Mouse (Mus musculus) hindbrain, embryonic 11.5 days (tissue): ENCODE data around the gene Zfp949. TPM values are rescaled to one million over a fixed set of nuclear protein-coding genes. Genes with fewer than 3 reads are reported as not detected.

Source experiments
- ATAC-seq: fragments of 200-750 bp; cut with Nextera tagmentation; 2 replicates; pipeline ENCODE4 v1.8.0; 2017; ENCODE audit warnings: mild to moderate bottlenecking, moderate TSS enrichment, moderate library complexity; ENCODE audit not compliant: low FRiP score
- DNase-seq: peaks from one replicate; pipeline ENCODE4 v3.0.0-alpha.2; 2015; ENCODE audit warnings: low spot score
- H3K27ac ChIP-seq: fragments of 300-500 bp; sonication (generic); 2 replicates; pipeline ENCODE4 v1.5.1; 2014; ENCODE audit warnings: mild to moderate bottlenecking, low read depth, low read length
- H3K27me3 ChIP-seq: fragments of 300-500 bp; sonication (generic); 2 replicates; pipeline ENCODE4 v1.6.1; 2014; ENCODE audit warnings: mild to moderate bottlenecking, low read length, moderate library complexity, mixed read lengths; ENCODE audit not compliant: control insufficient read depth, insufficient read depth
- H3K36me3 ChIP-seq: fragments of 300-500 bp; sonication (generic); 2 replicates; pipeline ENCODE4 v1.6.1; 2014; ENCODE audit warnings: mild to moderate bottlenecking, low read length, moderate library complexity, mixed read lengths; ENCODE audit not compliant: control insufficient read depth, insufficient read depth
- H3K4me1 ChIP-seq: fragments of 300-500 bp; sonication (generic); replicated peaks from 2 replicates; pipeline ENCODE4 v1.6.1; 2014; ENCODE audit warnings: low read length, mixed read lengths; ENCODE audit not compliant: control insufficient read depth, insufficient read depth
- H3K4me2 ChIP-seq: fragments of 300-500 bp; sonication (generic); replicated peaks from 2 replicates; pipeline ENCODE4 v1.6.1; 2014; ENCODE audit warnings: mild to moderate bottlenecking, low read depth, low read length
- H3K4me3 ChIP-seq: fragments of 300-500 bp; sonication (generic); 2 replicates; pipeline ENCODE4 v1.5.1; 2014; ENCODE audit warnings: low read depth, low read length
- H3K9ac ChIP-seq: fragments of 300-500 bp; sonication (generic); 2 replicates; pipeline ENCODE4 v1.6.1; 2014; ENCODE audit warnings: low read depth, low read length
- H3K9me3 ChIP-seq: fragments of 300-500 bp; sonication (generic); 2 replicates; pipeline ENCODE4 v1.6.1; 2016; ENCODE audit warnings: low read length; ENCODE audit not compliant: control insufficient read depth
- WGBS: fragments of 180-500 bp; shearing (Covaris S2); extraction: QIAGEN DNeasy Blood & Tissue Kit; methylation state at CpG from one replicate; pipeline ENCODE4 v1.1.7; 2014; 5-methylcytosine and 5-hydroxymethylcytosine counted together
- polyA plus RNA-seq: library from polyadenylated mRNA; unstranded; fragments of >200 nt; fragmentation: Nextera tagmentation; extraction: Ambion mirVana; gene quantifications from 2 replicates; pipeline ENCODE4 v1.2.1, GENCODE M21; 2014

Gene Zfp949
- polyA plus RNA-seq, 1 experiment from 2014 or later = 9.1 TPM

DNA sequence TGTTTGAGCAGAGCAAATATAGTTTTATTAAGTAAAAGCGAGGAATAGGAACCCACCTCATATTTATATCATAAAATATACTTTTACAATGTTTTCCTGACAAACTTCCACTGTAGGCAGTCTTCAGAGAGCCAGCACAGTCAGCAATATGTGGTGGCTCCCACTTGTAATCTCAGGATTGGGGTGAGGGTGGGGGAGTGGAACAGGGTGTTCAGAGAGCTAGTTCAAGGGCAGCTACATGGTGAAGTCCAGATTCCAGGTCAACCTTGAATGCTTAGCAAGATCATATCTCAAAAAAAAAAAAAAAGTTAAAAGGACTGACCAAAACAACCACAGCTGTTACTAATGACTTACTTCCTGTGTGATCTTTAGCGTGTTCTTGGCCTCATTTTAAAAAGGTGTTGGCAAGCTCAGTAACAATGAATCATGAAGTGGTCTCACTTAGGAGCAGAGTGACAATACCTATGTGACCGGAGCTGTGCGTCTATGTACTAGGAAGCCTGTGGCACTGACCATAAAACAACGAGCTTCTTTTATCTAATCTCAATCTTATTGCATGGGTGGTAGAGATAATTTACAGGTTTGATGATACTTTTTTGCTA is 17.7 kb upstream of the Zfp949 start:
- Histone ChIP-seq H3K4me1 (no peaks in the 10 kb centered on the region), H3K36me3 (no peaks in the 10 kb centered on the region), H3K27ac (no peak overlapping the region), H3K27me3 (no peaks in the 10 kb centered on the region), H3K9ac (no peak overlapping the region), H3K9me3 (no peaks in the 10 kb centered on the region), H3K4me3 (no peak overlapping the region), H3K4me2 (no peak overlapping the region)
- ATAC-seq (no peak), DNase-seq (no peak)
- WGBS = 89% methylated on average over 5 of the region's 5 CpGs

DNA sequence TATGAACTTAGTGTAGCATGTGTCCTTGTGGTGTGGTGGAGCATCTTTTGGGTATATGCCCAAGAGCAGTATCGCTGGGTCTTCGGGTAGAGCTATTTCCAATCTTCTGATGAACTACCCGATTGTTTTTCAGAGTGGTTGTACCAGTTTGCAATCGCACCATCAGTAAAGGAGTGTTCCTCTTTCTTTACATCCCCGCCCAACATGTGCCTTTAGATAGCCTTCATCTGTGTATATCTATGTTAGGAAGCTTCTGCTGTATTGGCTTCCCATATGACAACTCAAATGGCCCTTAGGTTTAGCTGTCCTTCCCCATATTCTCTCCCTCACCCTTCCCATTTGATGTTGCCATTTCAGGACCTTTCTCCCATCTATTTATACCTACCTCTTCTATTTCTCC is 13.7 kb upstream of the Zfp949 start:
- no peak for ATAC-seq
- Histone ChIP-seq H3K36me3 (no peaks in the 10 kb centered on the region), H3K4me3 (no peak overlapping the region), H3K4me1 (no peaks in the 10 kb centered on the region), H3K27ac (no peak overlapping the region), H3K9ac (no peak overlapping the region), H3K27me3 (no peaks in the 10 kb centered on the region), H3K4me2 (no peak overlapping the region), H3K9me3 (no peaks in the 10 kb centered on the region)
- no peak for DNase-seq
- WGBS = 91% methylated on average over 5 of the region's 5 CpGs

DNA sequence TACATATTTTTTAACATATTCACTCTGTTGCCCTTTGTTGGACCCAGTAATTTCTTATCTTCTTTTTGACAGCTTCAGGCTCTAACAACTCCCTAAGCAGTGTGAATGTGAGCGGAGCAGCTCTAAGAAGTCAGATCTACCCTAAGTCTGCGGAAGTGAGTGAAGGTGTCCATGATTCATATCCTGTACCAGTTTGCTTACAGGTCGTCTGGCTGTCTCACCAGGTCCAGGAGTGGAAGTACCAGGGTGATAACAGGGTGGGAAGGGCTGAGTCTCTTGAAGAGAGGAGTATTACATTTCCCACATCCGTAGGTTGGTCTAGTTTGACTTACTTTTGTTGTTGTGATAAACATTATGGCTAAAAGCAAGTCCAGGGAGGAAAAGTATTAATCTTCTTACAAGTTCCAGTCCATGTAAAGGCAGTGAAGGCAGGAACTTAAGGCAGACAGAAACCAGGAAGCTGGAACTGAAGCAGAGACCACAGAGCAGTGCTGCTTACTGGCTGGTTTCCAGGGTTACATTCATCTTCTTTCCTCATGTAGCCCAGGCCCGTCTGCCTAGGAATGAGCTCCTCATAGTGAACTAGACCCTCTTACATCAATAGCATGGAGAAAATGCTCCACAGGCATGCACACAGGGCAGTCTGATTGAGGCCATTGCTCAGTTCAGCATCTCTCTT is 8.1 kb upstream of the Zfp949 start:
- no peak overlapping the region for H3K27ac ChIP-seq
- DNase-seq (no peak), ATAC-seq (no peak)
- no peaks in the 10 kb centered on the region for H3K4me1 ChIP-seq
- H3K9ac ChIP-seq = no peak overlapping the region
- no peaks in the 10 kb centered on the region for H3K9me3 ChIP-seq
- 76% methylated on average over 5 of the region's 5 CpGs for WGBS
- no peaks in the 10 kb centered on the region for H3K36me3 ChIP-seq
- H3K27me3 ChIP-seq = no peaks in the 10 kb centered on the region
- no peak overlapping the region for H3K4me3 ChIP-seq
- no peak overlapping the region for H3K4me2 ChIP-seq

DNA sequence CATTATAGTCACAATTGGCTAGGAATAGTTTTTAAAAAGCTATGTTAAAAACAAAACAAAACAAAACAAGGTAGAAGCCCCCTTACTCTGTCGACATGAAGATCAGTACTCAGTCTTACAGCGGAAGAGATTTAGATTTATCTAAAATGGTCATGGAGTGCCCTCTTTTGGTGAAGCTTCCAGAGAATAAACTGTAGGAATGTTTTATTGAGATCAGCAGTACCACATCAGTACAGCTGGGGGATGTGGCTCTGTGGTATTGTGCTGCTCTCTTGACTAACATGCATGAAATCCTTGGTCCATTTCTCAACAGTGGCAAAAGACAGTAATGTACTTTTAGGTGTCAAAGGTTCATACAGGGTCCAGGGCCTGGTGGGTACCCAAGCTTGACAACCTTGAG is 5.0 kb upstream of the Zfp949 start:
- H3K27me3 ChIP-seq = no peaks in the 10 kb centered on the region
- ATAC-seq (no peak), DNase-seq (no peak)
- H3K36me3 ChIP-seq = no peaks in the 10 kb centered on the region
- no peaks in the 10 kb centered on the region for H3K4me1 ChIP-seq
- H3K4me2 ChIP-seq = no peak overlapping the region
- no peak overlapping the region for H3K4me3 ChIP-seq
- WGBS = 44% methylated on average over 2 of the region's 2 CpGs
- H3K9ac ChIP-seq = no peak overlapping the region
- H3K9me3 ChIP-seq = no peaks in the 10 kb centered on the region
- H3K27ac ChIP-seq = no peak overlapping the region

DNA sequence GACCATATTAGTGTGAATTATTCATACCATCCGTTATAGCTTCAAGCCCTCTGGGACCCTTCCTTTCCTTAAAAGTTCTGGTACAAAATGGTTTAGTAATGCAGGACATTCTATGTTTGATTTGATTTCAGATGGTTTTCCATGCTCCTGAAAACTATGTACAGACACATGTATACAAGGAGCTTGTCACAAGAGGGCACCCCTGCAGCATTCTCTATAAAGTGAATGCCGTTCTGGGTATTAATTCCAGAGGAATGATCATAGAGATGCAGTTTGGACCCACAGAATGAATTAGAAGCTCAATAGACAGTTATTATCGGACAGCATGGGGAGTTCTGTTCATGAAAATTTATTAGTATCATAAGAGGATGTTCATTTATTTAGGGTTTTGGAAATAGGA is 2.3 kb upstream of the Zfp949 start:
- Histone ChIP-seq H3K27me3 (no peaks in the 10 kb centered on the region), H3K4me1 (no peaks in the 10 kb centered on the region; the same call in 1 of the 2 replicates), H3K4me2 (no peak overlapping the region), H3K9me3 (no peaks in the 10 kb centered on the region), H3K9ac (no peak overlapping the region), H3K27ac (no peak overlapping the region), H3K36me3 (no peaks in the 10 kb centered on the region), H3K4me3 (no peak overlapping the region)
- no peak for DNase-seq
- no peak for ATAC-seq
- 34% methylated on average over 3 of the region's 3 CpGs for WGBS

- H3K27me3 ChIP-seq = no peaks in the 10 kb centered on the region
- H3K4me3 ChIP-seq = no peak overlapping the region
- DNase-seq (peak; percentile 79), ATAC-seq (no peak)
- WGBS = 9% methylated on average over 2 of the region's 2 CpGs
- H3K9ac ChIP-seq = no peak overlapping the region
- no peak overlapping the region for H3K4me2 ChIP-seq
- H3K27ac ChIP-seq = no peak overlapping the region
- no peaks in the 10 kb centered on the region; the same call in 1 of the 2 replicates for H3K4me1 ChIP-seq
- H3K36me3 ChIP-seq = no peaks in the 10 kb centered on the region
- H3K9me3 ChIP-seq = no peaks in the 10 kb centered on the region
These were observed 1.7 kb upstream of the Zfp949 start for GRCm38 (mm10) chr9:88546166-88546565.

- no peak for DNase-seq
- Histone ChIP-seq H3K9me3 (no peaks in the 10 kb centered on the region), H3K4me2 (no peak overlapping the region), H3K4me3 (no peak overlapping the region), H3K36me3 (no peaks in the 10 kb centered on the region), H3K27me3 (no peaks in the 10 kb centered on the region), H3K27ac (no peak overlapping the region), H3K9ac (no peak overlapping the region), H3K4me1 (no peaks in the 10 kb centered on the region; the same call in 1 of the 2 replicates)
- no peak for ATAC-seq
- 70% methylated on average over 8 of the region's 8 CpGs for WGBS
These were observed 1.2 kb upstream of the Zfp949 start for GRCm38 (mm10) chr9:88546657-88547056.

- 32% methylated on average over 7 of the region's 7 CpGs for WGBS
- no peaks in the 10 kb centered on the region for H3K36me3 ChIP-seq
- H3K9ac ChIP-seq = no peak overlapping the region
These were observed 550 bp upstream of the Zfp949 start for GRCm38 (mm10) chr9:88547270-88547669.

DNA sequence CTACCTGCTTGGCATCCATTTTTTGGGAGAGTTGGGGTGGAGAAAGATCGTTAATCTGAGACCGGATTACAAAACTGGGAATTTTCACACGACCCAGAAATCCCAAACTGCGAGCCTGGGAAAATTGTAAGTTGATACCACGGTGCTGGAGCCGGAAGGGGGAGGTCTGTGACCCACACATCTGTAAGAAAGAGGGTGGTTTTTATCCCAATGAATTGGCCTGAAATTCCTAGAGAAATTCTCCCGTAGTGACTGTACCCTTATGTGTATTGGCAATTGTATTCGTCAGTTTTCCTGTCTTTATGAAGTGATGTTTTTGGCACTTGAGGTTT is 760 bp downstream of the Zfp949 start:
- ATAC-seq = peak; percentile 6; the same call in 1 of the 2 replicates
- Histone ChIP-seq H3K4me3 (peak overlapping the region; percentile 52), H3K27ac (no peak overlapping the region), H3K36me3 (no peaks in the 10 kb centered on the region), H3K27me3 (no peaks in the 10 kb centered on the region), H3K4me1 (no peaks in the 10 kb centered on the region; the same call in 1 of the 2 replicates), H3K9me3 (no peaks in the 10 kb centered on the region), H3K9ac (peak overlapping the region; percentile 65), H3K4me2 (peak overlapping the region; percentile 42)
- no peak for DNase-seq
- 9% methylated on average over 8 of the region's 8 CpGs for WGBS

More at GRCm38 (mm10) chr9:88547270-88547669, 550 bp upstream of the Zfp949 start:
- H3K27ac ChIP-seq = no peak overlapping the region
- peak; percentile 57 for DNase-seq
- peak overlapping the region; percentile 52 for H3K4me3 ChIP-seq
- H3K27me3 ChIP-seq = no peaks in the 10 kb centered on the region
- ATAC-seq = peak; percentile 49
- no peaks in the 10 kb centered on the region for H3K9me3 ChIP-seq
- no peaks in the 10 kb centered on the region; the same call in 1 of the 2 replicates for H3K4me1 ChIP-seq
- H3K4me2 ChIP-seq = peak overlapping the region; percentile 25
